Mouse (Mus musculus) bone marrow, adult 2 months (tissue): ENCODE data around the gene Adarb1. TPM values are rescaled to one million over a fixed set of nuclear protein-coding genes. Genes with fewer than 3 reads are reported as not detected.
A peak's percentile ranks its signal among the peaks of the same experiment; 100 is the strongest.
"Not testable (repeated sequence)": the region's sequence is repeated elsewhere in the genome, so short reads cannot be mapped to it uniquely, and the experiment has no call there.

ENCODE experiments used
- H3K27ac ChIP-seq: fragments of 200-500 bp; 2 replicates; pipeline ENCODE4 v1.5.1; 2012; ENCODE audit warnings: low read depth, mild to moderate bottlenecking, control low read depth, inconsistent platforms, low read length; ENCODE audit not compliant: control insufficient read depth, poor library complexity, insufficient read depth
- H3K4me1 ChIP-seq: fragments of 200-500 bp; 2 replicates; pipeline ENCODE4 v1.6.1; 2011; ENCODE audit warnings: low read length; ENCODE audit not compliant: control insufficient read depth, insufficient read depth
- H3K4me3 ChIP-seq: fragments of 200-500 bp; replicated peaks from 2 replicates; pipeline ENCODE3; 2011; ENCODE audit warnings: mild to moderate bottlenecking, low read depth, low read length, control low read depth; ENCODE audit not compliant: control insufficient read depth
- CTCF ChIP-seq: fragments of 200-500 bp; IDR thresholded peaks from 2 replicates; pipeline ENCODE4 v1.5.1; 2011; ENCODE audit warnings: low read length, control low read depth; ENCODE audit not compliant: control insufficient read depth, insufficient read depth
- POLR2A ChIP-seq: fragments of 200-500 bp; IDR thresholded peaks from 2 replicates; pipeline ENCODE4 v1.6.1; 2011; ENCODE audit warnings: low read depth, mild to moderate bottlenecking, control low read depth, low read length, borderline replicate concordance; ENCODE audit not compliant: control insufficient read depth
- WGBS: fragments of 180-500 bp; shearing (Covaris S2); methylation state at CpG from one replicate; pipeline ENCODE4 v1.1.7; 2018; 5-methylcytosine and 5-hydroxymethylcytosine counted together
- polyA plus RNA-seq: library from polyadenylated mRNA; stranded (reverse); fragments of >200 nt; gene quantifications from 2 replicates; pipeline ENCODE4 v1.2.4, GENCODE M21; 2011; ENCODE audit warnings: low replicate concordance; ENCODE audit not compliant: missing spikeins, insufficient read depth, insufficient read length

The Adarb1 gene
- polyA plus RNA-seq, 1 experiment, result 1.7 TPM

DNA sequence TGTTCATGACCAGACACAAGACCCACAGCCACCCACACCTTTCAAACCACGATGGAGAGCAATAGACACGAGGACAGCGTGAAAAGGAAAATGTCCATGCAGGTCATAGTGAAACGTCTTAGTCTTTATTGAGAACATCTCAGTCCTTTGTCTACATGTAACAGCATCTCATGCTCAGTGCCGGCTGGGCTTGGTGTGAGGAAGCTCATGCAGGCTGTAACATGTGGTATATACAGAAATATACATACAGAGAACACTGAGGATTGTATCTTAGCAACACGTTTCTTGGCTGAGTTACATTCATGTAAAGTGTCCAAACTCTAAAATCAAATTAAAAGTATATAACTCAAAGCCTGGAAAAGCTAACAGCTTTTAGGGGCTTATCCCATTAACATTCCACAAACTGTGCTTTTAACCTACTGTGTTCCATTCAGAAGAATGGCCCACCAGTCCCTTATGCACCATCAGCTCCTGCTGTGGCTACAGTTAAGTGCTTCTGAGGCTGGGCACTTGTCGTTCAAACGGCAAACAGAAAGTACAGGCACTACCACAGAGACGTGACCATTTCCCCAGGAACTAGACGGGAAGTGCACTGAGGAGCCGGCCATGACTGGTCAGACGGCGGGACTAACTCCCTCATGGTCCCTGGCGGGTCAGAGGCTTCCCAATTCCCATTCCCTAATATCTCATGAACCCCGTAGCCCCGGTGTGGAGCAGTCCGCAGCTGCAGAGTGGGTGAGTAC is 127.3 kb downstream of the Adarb1 start:
- H3K27ac ChIP-seq, result no peak overlapping the region
- TF ChIP-seq POLR2A (no peak), CTCF (no peak)
- H3K4me3 ChIP-seq, result no peak overlapping the region
- H3K4me1 ChIP-seq, result peaks cover 1% of the 10 kb centered on the region; the same call in 1 of the 2 replicates
- WGBS, result 64% methylated on average over 17 of the region's 17 CpGs

DNA sequence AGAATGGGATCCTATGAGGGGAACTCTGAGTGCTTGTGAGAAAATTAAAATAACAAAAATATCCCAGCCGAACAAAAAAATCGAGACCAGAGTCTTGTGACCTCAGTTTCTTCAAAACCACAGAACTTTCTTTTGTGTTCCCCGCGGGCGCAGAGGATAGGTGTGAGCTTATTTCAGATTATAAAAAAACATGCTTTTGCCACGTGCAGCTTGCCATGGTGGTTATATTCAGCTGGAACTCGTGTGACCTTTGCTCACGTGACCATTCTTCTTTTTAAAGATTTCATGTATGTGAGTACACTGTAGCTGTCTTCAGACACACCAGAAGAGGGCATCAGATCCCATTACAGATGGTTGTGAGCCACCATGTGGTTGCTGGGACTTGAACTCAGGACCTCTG is 128.5 kb downstream of the Adarb1 start:
- no peaks in the 10 kb centered on the region for H3K4me1 ChIP-seq
- 52% methylated on average over 8 of the region's 8 CpGs for whole genome bisulfite sequencing
- H3K4me3 ChIP-seq, result no peak overlapping the region
- H3K27ac ChIP-seq, result no peak overlapping the region
- no peak for TF ChIP-seq CTCF
- TF ChIP-seq POLR2A, result no peak

DNA sequence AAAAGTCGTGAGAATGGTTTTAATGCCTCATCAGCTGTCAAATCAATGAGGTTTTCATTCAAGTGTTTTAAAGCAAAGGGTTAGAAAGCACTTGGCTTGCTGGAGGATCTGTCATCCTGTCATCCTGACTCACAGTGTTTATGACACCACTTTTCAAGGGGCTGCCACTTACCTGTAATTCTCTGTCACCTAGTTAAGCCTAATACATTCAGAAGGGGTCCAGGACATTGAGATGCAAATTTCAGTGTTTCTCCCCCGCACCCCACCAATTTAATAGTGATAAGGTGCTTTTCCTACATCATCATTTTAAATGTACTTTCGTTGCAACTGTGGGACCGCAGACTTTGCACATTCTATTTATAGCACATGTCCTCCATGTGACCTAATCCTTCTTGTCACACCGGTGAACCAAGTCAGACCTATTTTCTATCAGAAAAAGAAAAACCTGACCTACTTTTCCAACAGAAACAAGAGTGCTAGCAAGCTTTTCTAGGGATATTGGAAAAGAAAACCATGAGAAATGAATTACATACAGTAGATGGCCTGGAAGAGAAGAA is 129.4 kb downstream of the Adarb1 start:
- TF ChIP-seq POLR2A (no peak), CTCF (no peak)
- H3K27ac ChIP-seq, result no peak overlapping the region
- no peaks in the 10 kb centered on the region for H3K4me1 ChIP-seq
- H3K4me3 ChIP-seq, result no peak overlapping the region
- WGBS, result 17% methylated on average over 5 of the region's 5 CpGs

DNA sequence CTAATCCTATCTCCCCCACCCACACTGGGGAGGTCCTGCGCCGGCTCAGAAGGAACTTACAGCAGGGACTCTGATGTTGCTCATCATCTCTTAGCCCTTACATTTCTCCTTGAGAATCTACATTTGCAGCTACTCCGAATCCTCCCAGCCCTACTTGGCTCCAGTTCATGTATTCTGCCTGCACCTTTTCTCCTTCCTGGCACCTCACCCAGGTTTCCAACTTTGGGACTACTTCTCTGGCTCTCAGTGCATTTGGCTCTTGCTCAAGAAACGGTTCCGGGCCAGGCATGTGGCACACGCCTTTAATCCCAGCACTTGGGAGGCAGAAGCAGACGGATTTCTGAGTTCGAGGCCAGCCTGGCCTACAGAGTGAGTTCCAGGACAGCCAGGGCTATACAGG is 130.4 kb downstream of the Adarb1 start:
- TF ChIP-seq CTCF, result no peak
- no peak for TF ChIP-seq POLR2A
- Histone ChIP-seq H3K27ac (no peak overlapping the region), H3K4me1 (no peaks in the 10 kb centered on the region), H3K4me3 (no peak overlapping the region)
- WGBS, result 82% methylated on average over 8 of the region's 8 CpGs

DNA sequence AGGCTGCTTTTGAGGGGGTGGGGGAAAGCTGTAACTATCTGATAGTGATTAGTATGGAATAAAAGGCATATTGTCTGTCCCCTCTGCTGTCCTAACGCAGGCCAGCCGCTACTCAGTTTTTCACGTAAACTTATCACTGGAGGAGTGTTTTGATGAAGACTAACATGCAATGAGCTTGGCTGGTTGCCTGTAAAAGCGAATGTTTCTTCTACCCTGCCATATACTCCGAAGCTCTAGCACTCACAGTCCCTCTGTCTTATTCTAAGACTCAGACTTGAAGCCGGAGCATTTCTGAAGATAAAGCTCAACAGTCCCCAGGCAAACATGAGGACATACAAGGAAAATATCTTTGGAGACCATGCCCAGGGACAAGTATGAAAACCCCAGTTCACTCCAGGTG is 133.2 kb downstream of the Adarb1 start:
- no peak for TF ChIP-seq CTCF
- no peak for TF ChIP-seq POLR2A
- 84% methylated on average over 6 of the region's 6 CpGs for WGBS
- H3K4me1 ChIP-seq, result no peaks in the 10 kb centered on the region

DNA sequence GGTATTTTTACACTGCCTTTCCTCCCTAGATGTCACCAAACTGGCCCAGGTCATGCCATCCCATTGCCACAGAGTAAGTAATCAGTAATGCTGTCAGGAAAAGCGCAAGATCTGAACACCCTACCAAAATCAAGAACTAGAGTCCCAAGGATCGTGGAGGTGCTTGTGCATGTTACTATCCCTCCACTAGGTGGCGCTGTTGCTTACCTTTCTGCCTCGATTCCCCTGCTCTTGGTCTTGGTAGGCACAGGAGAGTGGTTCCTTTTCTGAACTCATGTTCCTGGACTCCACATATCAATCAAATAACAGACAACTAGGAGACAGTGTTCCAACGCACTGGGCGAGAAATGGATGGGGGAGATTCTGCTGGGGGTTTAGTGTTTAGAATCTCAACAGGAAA is 135.2 kb downstream of the Adarb1 start:
- 8% methylated on average over 6 of the region's 6 CpGs for WGBS
- Histone ChIP-seq H3K4me1 (no peaks in the 10 kb centered on the region), H3K4me3 (no peak overlapping the region), H3K27ac (no peak overlapping the region)
- no peak for TF ChIP-seq POLR2A
- peak; percentile 98 for TF ChIP-seq CTCF

More for the DNA sequence above, 133.2 kb downstream of the Adarb1 start:
- H3K27ac ChIP-seq, result no peak overlapping the region
- no peak overlapping the region for H3K4me3 ChIP-seq

DNA sequence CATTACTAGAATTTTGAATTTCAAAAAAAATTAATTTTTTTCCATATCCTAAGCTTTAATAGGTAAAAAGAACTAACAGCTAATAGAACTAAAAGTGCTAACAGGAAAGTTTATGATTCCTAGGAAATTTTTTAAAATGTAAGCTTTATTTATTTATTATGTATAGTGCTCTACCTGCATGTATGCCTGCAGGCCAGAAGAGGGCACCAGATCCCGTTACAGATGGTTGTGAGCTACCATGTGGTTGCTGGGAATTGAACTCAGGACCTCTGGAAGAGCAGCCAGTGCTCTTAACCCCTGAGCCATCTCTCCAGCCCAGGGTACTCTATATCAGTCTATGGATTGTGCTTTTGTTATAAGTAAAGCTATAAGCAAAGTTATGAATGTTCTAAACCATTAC is 136.0 kb downstream of the Adarb1 start:
- not testable (repeated sequence) for H3K4me3 ChIP-seq, H3K27ac ChIP-seq, H3K4me1 ChIP-seq
- WGBS, result 64% methylated on average over 1 of the region's 1 CpGs

DNA sequence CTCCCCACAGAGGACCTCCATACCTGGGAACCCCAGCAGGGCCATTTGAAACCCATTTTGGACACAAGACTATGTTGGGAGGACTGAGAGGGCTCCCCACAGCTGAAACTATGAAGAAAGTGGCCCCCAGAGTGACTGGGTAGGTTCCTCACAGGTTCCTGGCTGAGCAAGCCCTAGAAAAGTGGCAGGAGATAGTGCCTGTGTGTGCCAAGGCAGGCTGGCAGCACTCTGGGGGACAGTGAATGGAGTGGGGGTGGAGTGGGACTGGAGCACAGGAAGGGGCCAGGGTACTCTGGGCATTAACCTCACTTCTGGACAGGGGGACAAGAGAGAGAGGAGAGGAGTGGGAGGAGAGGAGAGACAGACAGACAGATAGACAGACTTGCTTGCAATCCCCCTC is 144.3 kb downstream of the Adarb1 start:
- Histone ChIP-seq H3K4me3 (no peak overlapping the region), H3K4me1 (no peaks in the 10 kb centered on the region), H3K27ac (no peak overlapping the region)
- TF ChIP-seq POLR2A, result no peak
